In the genomic region with DNA sequence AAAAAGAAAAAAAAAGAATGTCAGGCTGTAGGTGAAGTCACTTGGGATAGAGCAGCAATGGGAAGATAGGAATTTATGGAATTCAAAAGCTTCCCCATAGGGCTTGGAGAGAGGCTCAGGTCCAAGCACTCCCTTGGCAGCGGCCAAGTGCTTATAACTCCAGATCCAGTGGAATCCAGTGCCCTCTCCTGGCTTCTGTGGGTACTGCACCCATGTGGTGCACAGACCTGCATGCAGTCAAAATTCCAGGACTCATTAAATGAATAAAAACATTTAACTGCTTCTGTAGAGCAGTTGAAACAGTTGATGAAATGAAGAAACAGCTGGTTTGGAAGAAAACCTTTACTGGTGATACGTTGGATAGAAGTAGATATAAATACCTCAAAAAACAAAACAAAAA, we compare ENCODE assay signal across 7 mouse cellular contexts.
A peak's percentile ranks its signal among the peaks of the same experiment; 100 is the strongest.
DNase-seq lines count a peak whose midpoint lies in the region; ATAC-seq and TF ChIP-seq lines count a peak whose summit lies in the region.

No protein-coding gene starts in this region.

- no peak overlapping the region for H3K27ac ChIP-seq in kidney, adult 2 months (ENCODE audit: insufficient read depth, low read depth, low read length)
- H3K27ac ChIP-seq in bone marrow macrophage, adult 2 months (ENCODE audit: insufficient read depth, low read depth, low read length) = no peak overlapping the region
- H3K27ac ChIP-seq in neural tube, embryonic 15.5 days (replicated peaks) = no peak overlapping the region

- H3K4me1 ChIP-seq in kidney, adult 2 months (ENCODE audit: control insufficient read depth, insufficient read depth, low read length) = no peaks in the 10 kb centered on the region
- H3K4me1 ChIP-seq in bone marrow macrophage, adult 2 months (ENCODE audit: control insufficient read depth, insufficient read depth, low read length) = no peaks in the 10 kb centered on the region
- no peaks in the 10 kb centered on the region; the same call in 1 of the 2 replicates for H3K4me1 ChIP-seq in neural tube, embryonic 15.5 days

- peak; percentile 33; the same call in 1 of the 2 replicates for TF ChIP-seq CTCF in kidney, adult 2 months (conservative IDR thresholded peaks at IDR 0.05; ENCODE audit: insufficient read depth, insufficient read length, low read depth, low read length)
- peak; percentile 22; the same call in 1 of the 2 replicates for TF ChIP-seq CTCF in bone marrow macrophage, adult 2 months (IDR thresholded peaks at IDR 0.05; ENCODE audit: low read depth, low read length)

- 94% methylated on average over 2 of the region's 2 CpGs for WGBS in kidney, adult 2 months
- WGBS in neural tube, embryonic 15.5 days = 99% methylated on average over 2 of the region's 2 CpGs

- H3K4me2 ChIP-seq in neural tube, embryonic 15.5 days = no peak overlapping the region

- no peak for DNase-seq in kidney, adult 2 months
- no peak for DNase-seq in kidney, adult 9 months
- DNase-seq in 3134 (ENCODE audit: extremely low read depth, insufficient read length, low spot score) (peak; percentile 29), 416B (ENCODE audit: low read depth) (peak; percentile 24)
- no peak for DNase-seq in ovary, postnatal 36 days (ENCODE audit: low spot score)

- no peak for ATAC-seq in neural tube, embryonic 15.5 days (ENCODE audit: low FRiP score)

- no peak overlapping the region for H3K9ac ChIP-seq in neural tube, embryonic 15.5 days (replicated peaks)

- no peak overlapping the region for H3K4me3 ChIP-seq in kidney, adult 2 months (ENCODE audit: insufficient read depth, low read depth, low read length)
- H3K4me3 ChIP-seq in bone marrow macrophage, adult 2 months (ENCODE audit: insufficient read depth, low read length) = no peak overlapping the region
- H3K4me3 ChIP-seq in neural tube, embryonic 15.5 days (replicated peaks) = no peak overlapping the region

- H3K27me3 ChIP-seq in kidney, adult 2 months (replicated peaks; ENCODE audit: control insufficient read depth, insufficient read depth, low read length) = no peaks in the 10 kb centered on the region
- H3K27me3 ChIP-seq in neural tube, embryonic 15.5 days (replicated peaks) = no peaks in the 10 kb centered on the region

- H3K9me3 ChIP-seq in neural tube, embryonic 15.5 days (replicated peaks) = no peaks in the 10 kb centered on the region

- TF ChIP-seq POLR2A in kidney, adult 2 months (IDR thresholded peaks at IDR 0.05; ENCODE audit: low read depth, low read length) = no peak
- no peak for TF ChIP-seq POLR2A in bone marrow macrophage, adult 2 months (IDR thresholded peaks at IDR 0.05; ENCODE audit: borderline replicate concordance, low read depth, low read length)

- H3K36me3 ChIP-seq in kidney, adult 2 months (ENCODE audit: control insufficient read depth, insufficient read depth, low read length) = no peaks in the 10 kb centered on the region
- H3K36me3 ChIP-seq in neural tube, embryonic 15.5 days = no peaks in the 10 kb centered on the region

Comparison
In these comparisons a context has a peak if more than half of its experiments do, and no peak if none do; other contexts are left out.
1. DNase-seq: peak in 3134 (single experiment) and 416B (single experiment); none in kidney, adult 2 months (single experiment), kidney, adult 9 months (single experiment) and ovary, postnatal 36 days (single experiment).